Mouse (Mus musculus): ENCODE data around the gene Tor4a. TPM values are rescaled to one million over a fixed set of nuclear protein-coding genes. Genes with fewer than 3 reads are reported as not detected.

Tor4a gene
- polyA plus RNA-seq, 1 experiment from 2014 or later: 6.6 TPM

DNA sequence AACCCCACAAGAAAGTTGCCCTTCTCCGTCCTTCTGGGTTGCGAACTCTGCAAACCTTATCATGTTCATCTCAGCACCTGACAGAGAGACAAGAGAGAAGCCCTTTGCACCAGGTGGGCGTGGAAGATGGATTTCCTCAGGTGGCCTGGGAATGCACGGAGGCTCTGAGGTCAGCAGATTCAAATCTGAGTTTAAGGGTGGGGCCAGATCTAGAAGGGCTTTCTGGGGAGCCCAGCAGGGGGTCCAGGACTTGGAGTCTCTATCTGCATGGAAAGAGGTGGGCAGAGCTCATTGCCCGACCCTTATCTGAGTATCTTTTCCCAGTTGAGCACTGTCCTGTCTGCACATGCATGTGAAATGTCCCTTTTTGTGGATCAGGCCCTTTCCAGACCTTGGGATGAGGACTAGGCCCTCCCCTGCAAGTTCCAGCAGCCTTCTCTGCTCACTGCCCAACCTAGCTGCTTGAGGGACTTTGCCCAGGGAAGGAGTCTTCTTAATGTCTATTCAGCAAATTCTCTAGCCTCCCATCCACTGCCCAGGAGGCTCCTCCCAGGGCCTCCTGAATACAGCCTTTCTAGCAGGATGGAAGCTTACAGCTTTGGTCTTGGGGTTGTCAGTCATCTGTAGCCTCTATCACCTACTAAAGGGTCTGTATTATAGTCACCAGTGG is 38.0 kb upstream of the Tor4a start:
- no peak for ATAC-seq (ENCODE audit: insufficient number of reproducible peaks, low FRiP score)
- WGBS: 58% methylated on average over 5 of the region's 5 CpGs
- Histone ChIP-seq H3K9ac (no peak overlapping the region), H3K4me1 (replicated peaks) (no peaks in the 10 kb centered on the region), H3K27me3 (replicated peaks) (peaks cover 75% of the 10 kb centered on the region), H3K4me3 (no peak overlapping the region), H3K36me3 (no peaks in the 10 kb centered on the region), H3K4me2 (no peak overlapping the region), H3K27ac (ENCODE audit: poor library complexity, severe bottlenecking) (no peak overlapping the region), H3K9me3 (replicated peaks) (no peaks in the 10 kb centered on the region)

DNA sequence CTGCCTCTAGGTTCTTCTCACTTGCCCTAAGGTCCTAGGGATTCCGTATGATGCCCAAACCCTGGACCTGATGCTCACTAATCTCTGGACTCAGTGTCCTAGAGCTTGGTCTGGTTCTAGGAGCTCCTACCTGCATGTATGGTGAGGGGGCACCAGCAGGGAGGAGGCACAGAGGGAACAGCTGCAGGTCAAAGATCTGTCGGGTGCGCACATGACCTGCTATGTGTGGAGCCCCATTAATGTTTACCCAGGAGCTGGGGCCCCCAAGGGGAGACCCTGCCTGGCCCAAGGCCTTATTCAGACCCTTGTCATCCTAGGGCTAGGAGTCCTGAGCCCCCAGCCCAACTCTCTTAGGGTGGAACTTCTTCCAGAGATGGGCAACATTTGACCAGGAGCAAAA is 37.4 kb upstream of the Tor4a start, which contains the start of gene Slc34a3:
Gene Slc34a3 (minus strand): TSS at position 315 of the 400 bp plus-strand sequence.
- Histone ChIP-seq H3K27ac (ENCODE audit: poor library complexity, severe bottlenecking) (no peak within 1 kb of the TSS), H3K27me3 (replicated peaks) (peaks cover 71% of the 10 kb centered on the region), H3K9me3 (replicated peaks) (no peaks in the 10 kb centered on the region), H3K9ac (no peak within 1 kb of the TSS), H3K4me1 (replicated peaks) (no peaks in the 10 kb centered on the region), H3K4me2 (no peak within 1 kb of the TSS), H3K4me3 (no peak within 1 kb of the TSS), H3K36me3 (no peaks in the 10 kb centered on the region)
- ATAC-seq (ENCODE audit: insufficient number of reproducible peaks, low FRiP score): no peak
- WGBS: 80% methylated on average over 3 of the region's 3 CpGs

DNA sequence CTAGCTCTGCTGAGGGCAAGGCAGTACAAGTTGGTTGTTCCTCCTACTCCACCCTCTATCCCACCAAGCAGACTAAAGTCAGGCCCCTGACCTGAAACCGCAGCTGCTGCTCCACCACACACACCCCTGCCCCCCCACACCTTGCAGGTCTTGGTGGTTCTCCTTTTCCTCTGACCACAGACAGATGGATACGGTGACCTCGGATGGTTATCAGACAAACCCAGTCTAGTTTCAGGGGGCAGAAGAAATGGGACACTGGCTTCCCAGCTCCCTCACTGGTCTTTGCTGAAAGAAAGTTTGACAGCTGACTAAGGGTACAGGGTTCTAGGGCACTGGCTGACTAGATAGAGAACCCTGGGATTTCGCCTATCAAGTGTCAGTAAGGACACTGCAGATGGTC is 36.7 kb upstream of the Tor4a start:
- WGBS: 70% methylated on average over 4 of the region's 4 CpGs
- H3K36me3 ChIP-seq: no peaks in the 10 kb centered on the region
- peaks cover 67% of the 10 kb centered on the region for H3K27me3 ChIP-seq (replicated peaks)
- H3K4me1 ChIP-seq (replicated peaks): 0 out of 2 replicates have a peak, but pooled peaks cover 2% of the 10 kb centered on the region
- ATAC-seq (ENCODE audit: insufficient number of reproducible peaks, low FRiP score): no peak
- H3K4me2 ChIP-seq: no peak overlapping the region
- H3K9ac ChIP-seq: no peak overlapping the region
- no peaks in the 10 kb centered on the region for H3K9me3 ChIP-seq (replicated peaks)
- no peak overlapping the region for H3K27ac ChIP-seq (ENCODE audit: poor library complexity, severe bottlenecking)
- no peak overlapping the region for H3K4me3 ChIP-seq

DNA sequence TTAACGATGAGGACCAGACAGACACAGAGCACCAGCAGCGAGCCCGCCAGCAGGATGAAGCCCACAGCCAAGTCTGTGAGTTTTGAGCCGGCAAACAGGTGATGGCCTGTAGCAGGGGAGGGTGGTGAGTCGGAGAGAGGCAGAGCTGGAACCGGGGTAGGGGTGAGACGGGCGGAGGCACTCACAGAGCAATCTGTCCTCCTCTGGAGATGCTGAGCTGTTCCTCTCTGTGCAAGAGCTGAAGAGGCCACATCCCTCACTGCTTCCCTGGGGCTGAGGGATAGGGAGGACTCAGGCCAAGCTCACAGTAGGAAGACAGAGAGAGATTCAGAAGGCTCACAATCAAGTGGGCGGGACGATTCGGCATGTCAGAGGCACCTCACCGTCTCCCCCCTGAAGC is 34.4 kb upstream of the Tor4a start:
- 0 out of 2 replicates have a peak, but pooled peaks cover 6% of the 10 kb centered on the region for H3K4me1 ChIP-seq (replicated peaks)
- no peaks in the 10 kb centered on the region for H3K36me3 ChIP-seq
- H3K9ac ChIP-seq: no peak overlapping the region
- no peak overlapping the region for H3K4me2 ChIP-seq
- H3K27ac ChIP-seq (ENCODE audit: poor library complexity, severe bottlenecking): no peak overlapping the region
- peaks cover 64% of the 10 kb centered on the region for H3K27me3 ChIP-seq (replicated peaks)
- no peaks in the 10 kb centered on the region for H3K9me3 ChIP-seq (replicated peaks)
- ATAC-seq (ENCODE audit: insufficient number of reproducible peaks, low FRiP score): no peak
- 46% methylated on average over 12 of the region's 12 CpGs for WGBS
- no peak overlapping the region for H3K4me3 ChIP-seq

DNA sequence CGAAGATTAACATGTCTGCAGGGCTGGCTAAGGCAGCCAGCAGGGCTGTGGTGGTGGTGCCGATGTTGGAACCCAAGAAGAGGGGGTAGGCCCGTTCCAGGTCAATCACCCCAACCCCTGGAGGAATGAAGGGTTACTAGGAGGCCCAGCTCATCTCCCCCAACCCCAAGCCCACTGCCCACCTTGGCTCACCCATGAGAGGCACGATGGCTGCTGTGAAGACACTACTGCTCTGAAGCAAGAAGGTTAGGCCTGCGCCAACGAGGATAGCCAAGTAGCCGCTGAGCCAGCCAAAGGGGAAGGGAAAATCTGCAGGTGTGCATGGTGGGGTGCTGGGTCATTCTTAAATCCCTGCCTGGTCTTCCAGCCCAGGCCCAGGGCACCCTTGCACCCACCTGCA is 33.9 kb upstream of the Tor4a start:
- Histone ChIP-seq H3K9ac (no peak overlapping the region), H3K4me2 (no peak overlapping the region), H3K27me3 (replicated peaks) (peaks cover 60% of the 10 kb centered on the region), H3K4me1 (replicated peaks) (peaks cover 10% of the 10 kb centered on the region), H3K27ac (ENCODE audit: poor library complexity, severe bottlenecking) (no peak overlapping the region), H3K9me3 (replicated peaks) (no peaks in the 10 kb centered on the region), H3K36me3 (no peaks in the 10 kb centered on the region), H3K4me3 (no peak overlapping the region)
- 78% methylated on average over 7 of the region's 7 CpGs for WGBS
- no peak for ATAC-seq (ENCODE audit: insufficient number of reproducible peaks, low FRiP score)

DNA sequence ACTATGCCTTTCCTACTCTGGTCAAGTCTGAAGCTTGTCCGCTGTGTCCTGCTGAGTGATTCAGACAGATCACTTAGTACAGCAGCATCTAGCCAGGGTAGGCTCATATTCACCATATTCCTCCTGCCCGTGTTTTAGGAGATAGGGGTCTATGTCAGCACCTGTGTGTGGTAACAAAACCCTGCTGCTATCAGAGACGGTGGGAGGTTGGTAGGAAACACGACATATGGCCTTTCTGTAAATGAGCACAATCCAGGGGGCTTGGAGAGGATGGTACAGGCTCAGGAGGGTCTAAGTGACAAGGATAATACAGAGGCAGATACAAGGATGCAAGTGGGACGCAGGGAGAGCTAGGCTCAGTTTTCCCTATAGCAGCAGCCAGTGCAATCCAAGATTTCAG is 32.9 kb upstream of the Tor4a start:
- no peak for ATAC-seq (ENCODE audit: insufficient number of reproducible peaks, low FRiP score)
- Histone ChIP-seq H3K4me1 (replicated peaks) (peaks cover 11% of the 10 kb centered on the region), H3K27me3 (replicated peaks) (peaks cover 51% of the 10 kb centered on the region), H3K9me3 (replicated peaks) (no peaks in the 10 kb centered on the region), H3K9ac (no peak overlapping the region), H3K4me2 (no peak overlapping the region), H3K4me3 (no peak overlapping the region), H3K36me3 (no peaks in the 10 kb centered on the region), H3K27ac (ENCODE audit: poor library complexity, severe bottlenecking) (no peak overlapping the region)
- WGBS: 72% methylated on average over 5 of the region's 5 CpGs

DNA sequence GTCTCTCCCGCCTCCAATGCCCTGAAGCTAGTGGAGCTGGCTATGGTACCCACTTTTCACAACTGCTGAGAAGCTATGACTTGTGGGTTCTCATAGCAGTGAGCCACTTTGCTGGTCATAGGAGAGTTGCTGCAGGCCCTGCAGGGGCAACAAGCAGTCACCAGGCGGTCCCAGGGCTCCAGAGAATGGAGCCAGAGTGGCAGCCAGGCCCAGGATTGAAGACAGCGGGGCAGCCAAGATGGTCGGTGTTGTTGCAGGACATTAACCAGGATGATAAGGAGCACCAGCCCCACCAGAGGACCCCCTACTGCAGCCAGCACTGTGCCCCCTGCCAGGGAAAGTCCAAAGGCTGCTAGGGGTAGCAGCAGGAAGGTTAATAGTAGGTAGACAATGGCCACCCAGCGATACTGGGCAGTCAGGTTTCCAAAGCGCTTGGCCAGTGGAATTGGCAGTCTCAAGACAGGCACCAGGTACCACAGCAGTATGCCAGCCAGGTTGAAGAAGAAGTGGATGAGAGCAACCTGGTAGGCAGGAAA is 32.4 kb upstream of the Tor4a start:
- peak overlapping the region; percentile 60 for H3K4me2 ChIP-seq
- peaks cover 11% of the 10 kb centered on the region for H3K4me1 ChIP-seq (replicated peaks)
- H3K27ac ChIP-seq (ENCODE audit: poor library complexity, severe bottlenecking): no peak overlapping the region
- WGBS: 65% methylated on average over 6 of the region's 6 CpGs
- no peaks in the 10 kb centered on the region for H3K9me3 ChIP-seq (replicated peaks)
- no peak overlapping the region for H3K4me3 ChIP-seq
- ATAC-seq (ENCODE audit: insufficient number of reproducible peaks, low FRiP score): no peak
- H3K36me3 ChIP-seq: no peaks in the 10 kb centered on the region
- H3K27me3 ChIP-seq (replicated peaks): peaks cover 46% of the 10 kb centered on the region
- H3K9ac ChIP-seq: no peak overlapping the region

- no peak for ATAC-seq (ENCODE audit: insufficient number of reproducible peaks, low FRiP score)
- H3K27ac ChIP-seq (ENCODE audit: poor library complexity, severe bottlenecking): peak overlapping the region; percentile 58
- peaks cover 15% of the 10 kb centered on the region for H3K4me1 ChIP-seq (replicated peaks)
- H3K9me3 ChIP-seq (replicated peaks): no peaks in the 10 kb centered on the region
- H3K9ac ChIP-seq: no peak overlapping the region
- H3K4me3 ChIP-seq: peak overlapping the region; percentile 32
- H3K27me3 ChIP-seq (replicated peaks): peaks cover 40% of the 10 kb centered on the region
- under 1% methylated on average over 7 of the region's 7 CpGs for WGBS
- H3K4me2 ChIP-seq: peak overlapping the region; percentile 60
- H3K36me3 ChIP-seq: peaks cover 2% of the 10 kb centered on the region; the same call in 1 of the 2 replicates
These were observed 31.8 kb upstream of the Tor4a start for GRCm38 (mm10) chr2:25228431-25228889.

DNA sequence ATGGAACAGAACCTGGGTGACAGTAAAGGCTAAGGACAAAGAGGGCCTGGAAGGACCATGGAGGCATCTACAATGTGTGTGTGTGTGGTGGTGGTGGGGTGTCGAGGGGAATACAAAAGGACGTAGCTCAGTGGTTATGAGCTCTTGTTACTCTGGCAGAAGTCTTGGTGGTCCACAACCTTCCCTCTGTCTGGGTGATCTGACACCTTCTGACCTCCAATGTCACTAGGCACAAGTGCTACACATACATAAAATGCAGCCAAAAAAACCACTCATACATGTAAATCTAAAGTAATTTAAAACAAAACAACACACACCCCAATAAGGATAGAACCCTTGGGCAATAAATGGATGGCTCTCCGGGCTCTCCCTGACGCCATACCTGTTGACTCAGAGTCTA is 30.7 kb upstream of the Tor4a start:
- H3K27me3 ChIP-seq (replicated peaks): peaks cover 30% of the 10 kb centered on the region
- peaks cover 3% of the 10 kb centered on the region; the same call in 1 of the 2 replicates for H3K36me3 ChIP-seq
- WGBS: 88% methylated on average over 4 of the region's 4 CpGs
- H3K4me3 ChIP-seq: no peak overlapping the region
- H3K9ac ChIP-seq: no peak overlapping the region
- H3K9me3 ChIP-seq (replicated peaks): no peaks in the 10 kb centered on the region
- no peak overlapping the region for H3K27ac ChIP-seq (ENCODE audit: poor library complexity, severe bottlenecking)
- H3K4me2 ChIP-seq: no peak overlapping the region
- peaks cover 19% of the 10 kb centered on the region for H3K4me1 ChIP-seq (replicated peaks)
- no peak for ATAC-seq (ENCODE audit: insufficient number of reproducible peaks, low FRiP score)

- Histone ChIP-seq H3K4me3 (no peak overlapping the region), H3K36me3 (peaks cover 5% of the 10 kb centered on the region), H3K27ac (ENCODE audit: poor library complexity, severe bottlenecking) (no peak overlapping the region), H3K9me3 (replicated peaks) (no peaks in the 10 kb centered on the region), H3K4me1 (replicated peaks) (peaks cover 19% of the 10 kb centered on the region), H3K9ac (no peak overlapping the region), H3K27me3 (replicated peaks) (peaks cover 24% of the 10 kb centered on the region), H3K4me2 (no peak overlapping the region)
- no peak for ATAC-seq (ENCODE audit: insufficient number of reproducible peaks, low FRiP score)
- WGBS: 88% methylated on average over 5 of the region's 5 CpGs
These were observed 30.2 kb upstream of the Tor4a start for GRCm38 (mm10) chr2:25226864-25227263.

- Histone ChIP-seq H3K27me3 (replicated peaks) (peaks cover 14% of the 10 kb centered on the region), H3K27ac (ENCODE audit: poor library complexity, severe bottlenecking) (peak overlapping the region; percentile 95), H3K4me3 (peak overlapping the region; percentile 52; the same call in 1 of the 2 replicates), H3K9ac (0 out of 2 replicates have a peak overlapping the region, but pooled peaks have one; percentile 65), H3K4me2 (peak overlapping the region; percentile 51), H3K4me1 (replicated peaks) (peaks cover 19% of the 10 kb centered on the region), H3K9me3 (replicated peaks) (no peaks in the 10 kb centered on the region), H3K36me3 (peaks cover 11% of the 10 kb centered on the region)
- no peak for ATAC-seq (ENCODE audit: insufficient number of reproducible peaks, low FRiP score)
- 73% methylated on average over 8 of the region's 8 CpGs for WGBS
These were observed 29.2 kb upstream of the Tor4a start for GRCm38 (mm10) chr2:25225811-25226379.

Measured in heart, embryonic 12.5 days (tissue).